Mouse (Mus musculus): ENCODE results near the gene Ubtf. TPM values are rescaled to one million over a fixed set of nuclear protein-coding genes. Genes with fewer than 3 reads are reported as not detected.

The Ubtf gene
- total RNA-seq, 2 experiments from 2014 or later, result 122 to 138 TPM

DNA sequence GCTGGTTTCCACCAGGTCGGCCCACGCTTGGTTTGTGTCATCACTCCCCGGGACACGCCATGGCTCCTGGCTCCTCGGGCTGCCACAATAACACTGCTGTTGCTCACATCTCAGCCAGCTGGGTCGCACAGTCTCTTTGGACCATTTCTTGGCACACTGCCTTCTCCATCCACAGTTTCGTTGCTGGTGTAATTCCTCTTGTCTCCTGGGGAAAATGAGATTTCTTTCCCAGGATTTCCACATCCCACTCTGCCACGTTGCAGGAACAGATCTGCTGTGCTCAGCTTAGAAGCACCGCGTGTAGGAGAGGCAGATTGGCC lies 1.1 kb upstream of the Ubtf start:
- Histone ChIP-seq H3K4me3 (peak overlapping the region; percentile 98), H3K27ac (peak overlapping the region; percentile 99)
- DNase-seq (ENCODE audit: low spot score in 2 of 2), result peak; percentile 45 to 69
- peak; percentile 60 for TF ChIP-seq CTCF (conservative IDR thresholded peaks at IDR 0.05)

DNA sequence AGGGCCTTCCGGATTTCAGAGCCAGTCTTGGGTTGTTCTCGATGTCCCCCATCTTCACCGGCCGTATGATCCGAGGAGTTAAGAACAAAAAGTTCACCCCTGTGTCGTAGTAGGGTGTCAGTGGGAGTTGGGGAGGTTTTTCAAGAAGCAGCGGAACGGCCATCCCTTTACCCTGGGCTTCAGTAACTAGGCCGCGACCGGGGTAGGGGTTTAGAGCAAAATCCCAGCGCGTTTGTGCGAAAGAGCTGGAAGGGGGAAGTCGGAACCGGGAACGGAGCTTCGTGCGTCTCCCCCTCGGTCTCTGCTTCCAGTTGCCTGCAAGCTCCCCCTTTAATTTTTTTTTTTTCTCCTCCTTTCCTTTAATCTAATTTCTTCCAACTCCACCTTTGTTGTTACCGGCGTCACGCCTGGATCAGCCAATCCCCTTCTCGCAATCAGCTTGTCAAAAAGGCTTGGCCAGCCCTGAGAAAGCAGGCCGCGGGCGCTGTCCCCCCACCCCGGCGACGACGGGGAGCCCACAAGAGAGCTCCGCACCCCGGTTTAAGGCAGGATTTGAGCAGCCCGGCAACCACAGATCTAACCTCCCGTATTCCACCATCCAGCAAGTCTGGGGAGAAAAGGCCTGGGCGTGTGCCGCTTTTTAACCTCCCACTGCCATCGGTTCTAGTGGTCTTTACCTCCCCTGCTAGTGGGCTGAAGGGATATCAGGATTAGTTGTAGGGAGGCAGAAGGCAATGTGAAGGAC lies 571 bp upstream of the Ubtf start:
- DNase-seq (ENCODE audit: low spot score in 2 of 2), result peak; percentile 88 to 94
- H3K4me3 ChIP-seq, result peak overlapping the region; percentile 98

DNA sequence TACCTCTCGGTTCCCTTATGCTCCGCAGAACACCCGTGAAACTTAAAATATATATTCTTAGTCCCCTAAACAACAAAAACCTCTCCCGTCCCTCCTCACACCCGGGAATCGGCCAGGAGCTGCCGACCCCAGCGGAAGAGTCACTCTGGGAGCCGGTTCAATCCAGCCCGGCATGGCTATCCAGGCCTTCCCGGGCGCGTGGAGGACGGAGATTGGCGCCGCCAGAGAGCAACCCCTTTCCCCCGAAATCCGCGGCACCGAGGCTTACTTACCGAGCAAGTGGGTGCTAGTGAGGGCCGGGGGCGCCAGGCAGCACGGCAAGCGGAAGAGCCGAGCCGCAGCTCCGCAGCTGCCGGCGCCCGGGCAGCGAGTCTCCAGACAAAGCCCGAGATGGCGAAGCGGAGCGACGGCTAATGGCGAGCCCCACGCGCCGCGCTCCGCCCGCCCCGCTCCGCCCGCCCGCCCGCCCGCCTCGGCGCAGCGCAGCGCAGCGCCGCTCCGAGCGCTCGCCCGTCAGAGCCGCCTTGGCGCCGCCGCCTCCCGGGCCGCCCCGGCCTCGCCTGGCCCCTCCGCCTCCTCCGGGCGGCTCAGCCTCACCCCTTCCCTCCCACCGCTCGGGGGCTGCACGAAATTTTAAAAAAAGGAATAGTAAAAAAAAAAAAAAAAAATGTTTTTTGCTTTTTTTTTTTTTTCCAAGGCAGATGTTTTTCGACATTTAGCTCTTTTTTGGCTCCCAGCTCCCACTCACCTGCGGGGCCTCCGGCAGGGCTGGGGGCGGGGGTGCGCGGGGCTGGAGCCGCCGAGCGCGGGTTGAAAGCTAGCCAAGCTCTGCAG lies 749 bp downstream of the Ubtf start:
- Histone ChIP-seq H3K4me3 (peak overlapping the region; percentile 98), H3K27ac (peak overlapping the region; percentile 99)
- no peak for TF ChIP-seq CTCF (conservative IDR thresholded peaks at IDR 0.05)
- peak in 1 of 2 experiments; percentile 35 for DNase-seq (ENCODE audit: low spot score in 2 of 2)

More for the DNA sequence above, 571 bp upstream of the Ubtf start:
- peak overlapping the region; percentile 99 for H3K27ac ChIP-seq
- TF ChIP-seq CTCF (conservative IDR thresholded peaks at IDR 0.05), result no peak

DNA sequence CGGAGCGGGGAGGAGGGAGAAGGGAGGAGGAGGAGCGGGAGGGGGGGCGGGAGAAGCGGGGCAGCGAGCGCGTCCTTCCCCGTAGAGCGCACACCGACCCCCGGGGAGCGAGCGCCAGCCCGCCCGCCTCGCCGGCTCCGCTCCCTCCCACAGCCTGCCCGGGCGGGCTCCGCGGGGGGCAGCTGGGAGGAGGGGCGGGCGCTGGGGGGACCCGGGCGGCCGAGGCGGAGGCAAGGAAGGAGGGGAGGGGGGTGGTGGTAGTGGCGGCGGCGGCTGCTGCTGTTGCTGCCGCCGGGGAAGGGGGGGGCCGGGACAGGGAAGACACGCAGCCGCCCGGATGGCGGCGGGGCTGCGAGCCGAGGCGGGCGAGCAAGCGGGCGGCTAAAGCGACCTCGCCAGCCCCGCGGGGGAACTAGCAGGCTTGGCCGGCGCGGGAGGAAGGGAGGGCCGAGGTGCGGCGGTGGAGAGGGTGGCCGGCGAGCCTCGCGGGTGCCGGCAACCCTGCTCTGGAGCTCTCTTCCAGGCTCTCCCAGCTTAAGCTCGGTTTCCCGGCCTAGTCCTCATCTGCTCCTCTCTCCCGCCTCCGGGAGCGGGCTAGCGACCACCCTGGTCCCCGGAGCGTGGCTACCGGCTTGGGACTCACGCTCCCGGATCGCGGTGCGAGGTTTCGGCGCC lies 1.5 kb downstream of the Ubtf start:
- DNase-seq (ENCODE audit: low spot score in 2 of 2), result peak; percentile 47 to 60
- Histone ChIP-seq H3K27ac (peak overlapping the region; percentile 99), H3K4me3 (peak overlapping the region; percentile 98)
- no peak for TF ChIP-seq CTCF (conservative IDR thresholded peaks at IDR 0.05)

DNA sequence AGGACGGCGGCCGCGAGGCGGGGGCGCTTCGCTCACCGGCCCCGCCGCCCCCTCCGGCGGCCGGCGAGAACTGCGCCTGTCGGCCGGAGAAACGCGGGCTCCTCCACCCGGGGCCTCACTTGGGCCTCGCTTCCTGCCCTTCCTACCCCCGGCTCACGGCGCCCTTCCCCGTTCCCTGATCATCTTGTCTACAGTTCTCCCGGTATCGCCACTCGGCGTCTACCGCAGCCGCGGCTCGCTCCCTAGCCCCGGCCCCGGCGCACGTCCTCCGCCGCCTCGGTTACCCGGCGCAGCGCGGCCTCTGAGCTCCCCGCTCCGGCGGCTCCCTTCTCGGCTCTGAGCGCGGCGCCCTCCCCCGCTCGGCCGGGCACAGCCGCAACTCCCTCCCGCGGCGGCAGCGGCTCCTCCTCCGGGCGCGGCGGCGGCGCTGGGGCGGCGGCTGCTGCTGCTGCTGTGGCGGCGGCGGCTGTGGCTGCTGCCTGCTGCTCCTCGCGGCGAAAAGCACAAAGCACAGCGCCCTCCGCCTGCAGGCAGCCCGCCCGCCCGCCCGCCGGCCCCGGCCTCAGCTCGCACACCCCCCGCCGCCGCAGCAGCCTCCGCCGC lies 2.1 kb downstream of the Ubtf start:
- peak; percentile 53 for TF ChIP-seq CTCF (conservative IDR thresholded peaks at IDR 0.05)
- peak; percentile 58 to 73 for DNase-seq (ENCODE audit: low spot score in 2 of 2)
- peak overlapping the region; percentile 99 for H3K27ac ChIP-seq
- peak overlapping the region; percentile 98 for H3K4me3 ChIP-seq

DNA sequence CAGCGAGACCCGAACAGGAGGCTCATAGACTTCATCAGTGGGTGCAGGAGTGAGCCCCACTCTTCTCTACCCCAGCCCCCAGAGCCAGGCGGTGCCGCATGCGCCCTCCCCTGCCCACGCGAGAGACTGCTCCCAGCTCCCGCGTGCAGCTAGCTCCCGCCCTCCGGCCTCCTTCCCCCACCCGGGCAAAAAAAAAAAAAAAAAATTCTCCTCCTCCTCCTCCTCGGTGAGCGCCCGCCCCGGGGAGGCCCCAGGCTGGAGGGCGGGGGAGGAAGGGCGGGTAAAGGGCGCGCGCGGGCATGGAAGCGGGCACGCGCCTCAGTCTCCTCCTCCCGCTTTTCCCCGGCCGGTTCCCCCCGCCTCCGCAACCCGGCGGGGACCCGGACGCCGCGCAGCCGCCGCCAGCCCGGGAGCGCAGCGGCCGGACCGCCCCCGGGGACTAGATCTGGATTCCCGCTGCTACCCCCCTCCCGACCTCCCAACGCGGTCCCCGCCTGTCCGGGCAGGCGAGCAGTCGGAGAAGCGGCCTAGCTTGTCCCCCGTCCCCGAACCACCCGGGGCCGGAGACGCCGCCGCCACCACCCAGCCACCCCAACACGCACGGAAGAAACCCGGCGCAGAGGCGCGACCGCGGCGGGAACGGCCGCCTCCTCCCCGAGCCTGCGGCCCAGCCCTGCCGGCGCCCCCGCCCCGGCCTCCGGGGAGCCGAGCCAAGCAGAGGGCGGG lies 2.8 kb downstream of the Ubtf start:
- Histone ChIP-seq H3K27ac (peak overlapping the region; percentile 99), H3K4me3 (peak overlapping the region; percentile 98)
- peak; percentile 86 to 87 for DNase-seq (ENCODE audit: low spot score in 2 of 2)
- peak; percentile 44 for TF ChIP-seq CTCF (conservative IDR thresholded peaks at IDR 0.05)

DNA sequence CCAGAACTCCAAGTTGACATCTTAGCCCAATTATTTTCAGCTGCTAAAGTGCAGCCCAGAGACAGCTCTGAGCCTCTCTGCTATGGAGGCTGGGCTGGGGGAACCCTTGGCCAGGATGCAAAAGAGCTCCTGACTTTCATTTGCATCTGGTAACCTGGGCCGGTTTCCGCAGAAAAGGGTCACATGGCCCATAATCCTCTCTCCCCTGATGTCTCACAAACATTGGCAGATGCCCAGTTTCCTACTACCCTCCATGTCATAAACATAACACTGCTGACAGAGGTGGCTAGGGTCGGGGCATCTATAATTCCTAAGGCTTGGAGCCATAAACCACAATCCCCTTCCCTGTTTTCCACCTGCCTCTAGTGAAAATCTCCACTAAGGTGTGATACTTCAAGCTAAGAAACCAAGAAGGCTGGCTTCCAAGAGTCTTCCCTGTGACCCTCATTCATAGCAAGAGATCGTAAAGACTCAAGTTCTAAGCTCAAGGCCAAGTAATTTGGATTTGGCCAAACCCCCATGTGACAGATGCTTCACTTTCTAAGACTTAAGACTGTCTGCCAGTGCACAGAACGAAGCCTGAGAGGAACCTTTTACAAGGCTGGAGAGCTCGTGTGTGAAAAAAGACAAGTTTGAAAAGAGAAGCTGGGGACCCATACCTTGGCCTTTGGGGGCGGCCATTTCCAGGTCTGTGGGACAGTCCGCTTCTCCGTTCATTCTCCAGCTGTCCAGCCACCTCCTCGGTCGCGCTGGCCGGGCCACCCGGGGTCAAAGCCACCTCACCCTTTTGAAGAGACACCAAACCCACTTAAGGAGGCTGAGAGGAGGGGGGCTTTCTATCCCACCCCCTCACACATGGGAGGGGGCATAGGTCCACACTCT lies 3.6 kb downstream of the Ubtf start:
- no peak for DNase-seq (ENCODE audit: low spot score in 2 of 2)
- H3K27ac ChIP-seq, result peak overlapping the region; percentile 99
- H3K4me3 ChIP-seq, result peak overlapping the region; percentile 98
- no peak for TF ChIP-seq CTCF (conservative IDR thresholded peaks at IDR 0.05)

DNA sequence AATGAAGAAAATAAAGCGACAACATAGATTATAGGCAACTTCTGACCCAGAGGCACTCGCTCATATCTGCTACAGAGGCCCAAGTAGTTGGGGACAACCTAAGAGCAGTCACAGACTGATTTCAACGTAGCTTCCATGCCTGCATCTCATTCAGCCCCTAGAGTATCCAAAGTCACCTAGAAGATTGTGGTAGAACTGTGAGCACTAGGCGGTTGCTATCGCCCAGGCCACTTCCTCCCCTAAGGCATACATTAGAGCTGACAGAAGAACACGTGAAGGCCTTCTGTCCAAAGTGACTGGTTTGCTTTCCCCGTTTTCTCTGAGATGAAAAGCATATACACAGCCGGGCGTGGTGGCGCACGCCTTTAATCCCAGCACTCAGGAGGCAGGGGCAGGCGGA lies 5.2 kb downstream of the Ubtf start:
- Histone ChIP-seq H3K27ac (no peak overlapping the region), H3K4me3 (no peak overlapping the region)
- TF ChIP-seq CTCF (conservative IDR thresholded peaks at IDR 0.05), result no peak
- no peak for DNase-seq (ENCODE audit: low spot score in 2 of 2)

DNA sequence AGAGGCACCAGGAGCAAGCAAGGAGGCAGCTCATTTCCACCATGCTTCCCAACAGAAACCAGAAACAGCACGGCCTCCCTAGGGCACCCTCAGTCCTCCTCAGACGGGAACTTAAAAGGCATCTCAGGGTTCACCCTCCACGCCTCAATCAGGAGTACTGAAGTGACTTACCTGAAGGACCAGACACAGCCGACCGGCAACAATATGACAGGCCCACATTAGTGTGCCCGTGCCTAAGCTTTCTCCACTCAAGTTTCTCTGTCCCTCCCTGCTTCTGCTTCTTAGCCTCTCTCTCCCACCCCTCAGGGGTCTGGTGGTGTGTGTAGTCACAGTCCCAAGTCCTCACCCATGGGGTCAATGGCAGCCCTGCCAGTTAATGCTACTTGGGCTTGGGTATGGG lies 7.0 kb downstream of the Ubtf start:
- DNase-seq (ENCODE audit: low spot score in 2 of 2), result no peak
- Histone ChIP-seq H3K4me3 (no peak overlapping the region), H3K27ac (no peak overlapping the region)
- no peak for TF ChIP-seq CTCF (conservative IDR thresholded peaks at IDR 0.05)

DNA sequence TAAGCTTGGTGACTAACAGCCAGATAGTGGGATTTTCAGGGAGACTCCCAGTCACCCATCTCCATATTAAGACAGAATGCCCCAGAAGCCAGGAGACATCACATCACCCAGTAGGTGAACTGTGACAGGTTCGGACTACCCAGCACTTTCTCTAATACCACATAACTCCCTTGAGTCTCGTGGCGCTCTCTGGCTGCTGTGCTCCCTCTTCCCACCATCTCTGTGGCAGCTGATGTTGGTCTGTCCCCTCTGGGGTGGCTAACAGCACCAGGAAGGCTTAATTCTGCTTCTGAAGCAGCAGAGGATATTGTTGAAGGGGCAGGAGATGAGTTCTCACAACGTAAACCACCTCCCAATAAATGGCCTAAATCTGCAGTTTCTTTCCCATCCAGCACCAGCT lies 7.6 kb downstream of the Ubtf start:
- Histone ChIP-seq H3K27ac (no peak overlapping the region), H3K4me3 (no peak overlapping the region)
- no peak for DNase-seq (ENCODE audit: low spot score in 2 of 2)
- no peak for TF ChIP-seq CTCF (conservative IDR thresholded peaks at IDR 0.05)
